Mouse (Mus musculus): ENCODE measurements around the gene Hnrnpl. TPM values are rescaled to one million over a fixed set of nuclear protein-coding genes. Genes with fewer than 3 reads are reported as not detected.

Hnrnpl gene
- polyA plus RNA-seq, 1 experiment from 2014 or later, result 254 TPM

DNA sequence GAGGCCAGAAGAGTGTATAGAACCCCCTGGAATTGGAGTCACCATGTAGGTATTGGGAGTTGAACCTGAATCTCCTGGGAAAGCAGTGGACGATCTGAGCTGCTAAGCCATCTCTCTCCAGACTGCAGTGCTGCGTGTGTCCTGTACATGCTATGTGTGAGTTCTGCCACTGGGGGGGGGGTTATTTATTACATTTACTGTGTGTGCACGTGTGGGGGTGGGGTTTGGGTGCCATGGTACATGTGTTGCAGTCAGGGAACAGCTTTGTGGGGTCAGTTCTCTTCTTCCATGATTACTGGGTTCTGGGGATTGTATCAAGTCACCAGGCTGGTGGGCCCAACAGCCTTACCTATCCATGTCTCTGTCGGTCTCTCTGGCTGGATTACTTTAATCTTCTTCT, 1.5 kb upstream of the Hnrnpl start:
- H3K9me3 ChIP-seq, result no peaks in the 10 kb centered on the region
- H3K27me3 ChIP-seq, result no peaks in the 10 kb centered on the region
- WGBS, result 66% methylated on average over 4 of the region's 4 CpGs

DNA sequence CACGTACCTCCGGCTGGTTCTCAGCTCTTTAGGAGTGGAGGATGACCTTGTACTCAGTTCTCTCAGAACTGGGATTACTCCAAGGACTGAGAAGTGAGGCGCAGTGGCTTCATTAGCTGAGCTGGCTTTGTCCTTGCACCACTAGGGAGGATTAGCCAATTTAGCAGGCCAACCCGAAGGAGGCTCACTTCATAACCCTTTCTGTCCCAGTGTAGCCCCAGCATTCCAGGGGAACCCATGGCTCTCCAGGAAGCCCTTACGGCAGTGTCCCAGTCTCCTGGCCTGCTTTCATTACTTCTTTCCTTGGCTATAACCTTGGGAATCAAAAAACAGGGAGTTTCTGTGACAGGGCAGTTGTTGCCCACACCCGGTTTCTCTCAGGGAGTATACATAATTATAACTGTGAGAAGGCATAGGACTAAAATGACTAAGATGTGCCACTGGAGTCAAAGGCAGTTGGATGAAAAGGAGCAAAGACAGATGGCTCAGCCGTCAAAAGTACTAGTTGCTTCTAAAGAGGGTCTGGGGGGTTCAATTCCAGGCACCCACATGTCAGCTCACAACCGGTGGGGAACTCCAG, 610 bp upstream of the Hnrnpl start:
- peaks cover 43% of the 10 kb centered on the region for H3K4me1 ChIP-seq
- no peaks in the 10 kb centered on the region for H3K27me3 ChIP-seq
- no peaks in the 10 kb centered on the region for H3K9me3 ChIP-seq
- peaks cover 9% of the 10 kb centered on the region for H3K36me3 ChIP-seq
- 34% methylated on average over 8 of the region's 8 CpGs for WGBS
- H3K27ac ChIP-seq, result peak overlapping the region; percentile 100
- no peak for ATAC-seq (ENCODE audit: borderline replicate concordance, extremely low read depth, low FRiP score, low TSS enrichment)
- peak overlapping the region; percentile 91 for H3K9ac ChIP-seq
- peak overlapping the region; percentile 89 for H3K4me3 ChIP-seq
- peak overlapping the region; percentile 86 for H3K4me2 ChIP-seq

More for the DNA sequence above, 1.5 kb upstream of the Hnrnpl start:
- ATAC-seq (ENCODE audit: borderline replicate concordance, extremely low read depth, low FRiP score, low TSS enrichment), result no peak
- no peak overlapping the region for H3K9ac ChIP-seq
- H3K36me3 ChIP-seq, result peaks cover under 1% of the 10 kb centered on the region; the same call in 1 of the 2 replicates
- H3K4me2 ChIP-seq, result no peak overlapping the region
- H3K4me1 ChIP-seq, result peaks cover 43% of the 10 kb centered on the region
- H3K27ac ChIP-seq, result no peak overlapping the region
- no peak overlapping the region for H3K4me3 ChIP-seq

DNA sequence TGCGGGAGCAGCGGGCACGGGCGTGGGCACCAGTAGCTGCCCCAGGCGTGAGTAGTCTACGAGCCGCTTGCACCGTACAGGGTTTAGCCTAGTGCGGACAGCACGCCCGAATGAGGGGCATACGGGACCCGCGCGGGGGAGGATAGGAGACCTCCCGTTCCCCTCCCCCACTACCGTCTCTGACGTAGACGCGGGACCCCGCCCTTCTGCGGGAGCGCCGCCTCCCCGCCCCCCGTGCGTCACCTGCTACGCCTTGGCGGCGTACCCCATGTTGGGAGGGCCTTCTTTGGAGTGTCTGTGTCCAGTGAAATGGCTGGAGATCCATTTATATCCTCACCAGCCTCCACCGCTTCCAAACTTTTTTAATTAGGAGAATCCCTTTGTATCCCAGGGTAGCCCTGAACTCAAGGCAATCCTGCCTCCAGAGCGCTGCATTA, 634 bp downstream of the Hnrnpl start:
- Histone ChIP-seq H3K27me3 (no peaks in the 10 kb centered on the region), H3K4me1 (peaks cover 43% of the 10 kb centered on the region), H3K9me3 (no peaks in the 10 kb centered on the region), H3K9ac (peak overlapping the region; percentile 91), H3K4me2 (peak overlapping the region; percentile 86), H3K36me3 (peaks cover 22% of the 10 kb centered on the region), H3K4me3 (peak overlapping the region; percentile 89), H3K27ac (peak overlapping the region; percentile 100)
- peak; percentile 74 for ATAC-seq (ENCODE audit: borderline replicate concordance, extremely low read depth, low FRiP score, low TSS enrichment)
- WGBS, result 0% methylated on average over 32 of the region's 32 CpGs

DNA sequence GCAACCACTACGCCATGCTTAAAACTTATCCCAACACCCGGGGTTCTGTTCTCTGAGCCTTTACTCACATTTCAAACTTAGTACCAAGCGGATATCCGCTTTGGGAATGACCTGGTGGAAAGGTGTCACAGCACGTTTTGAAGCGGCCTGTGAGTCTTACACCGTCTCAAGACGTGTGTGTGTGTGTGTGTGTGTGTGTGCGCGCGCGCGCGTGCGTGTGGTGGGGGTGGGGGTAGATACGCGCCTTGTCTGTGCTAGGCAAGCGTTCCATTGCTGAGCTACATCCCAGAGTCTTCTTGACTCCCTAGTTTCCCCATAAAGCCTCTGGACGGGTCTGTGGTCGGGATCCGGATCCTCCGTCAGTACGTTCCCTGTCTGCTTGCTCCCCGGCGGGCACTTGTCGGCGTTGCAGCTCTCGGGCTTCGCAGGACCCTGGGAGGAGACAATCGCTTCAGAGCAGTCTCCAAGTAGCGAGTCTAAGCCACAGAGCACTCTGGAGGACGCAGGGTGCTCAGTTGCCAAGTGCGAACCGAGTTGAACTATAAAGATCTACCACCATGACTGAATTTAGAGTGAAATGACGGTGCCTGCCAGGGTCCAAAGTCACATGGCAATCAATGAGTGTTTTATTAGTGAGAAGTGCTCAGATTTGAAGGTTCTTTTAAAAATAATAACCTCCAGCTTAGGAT, 1.2 kb downstream of the Hnrnpl start:
- WGBS, result under 1% methylated on average over 35 of the region's 35 CpGs
- Histone ChIP-seq H3K9ac (peak overlapping the region; percentile 91), H3K27me3 (no peaks in the 10 kb centered on the region), H3K27ac (peak overlapping the region; percentile 100), H3K4me2 (peak overlapping the region; percentile 86), H3K36me3 (peaks cover 27% of the 10 kb centered on the region), H3K4me3 (peak overlapping the region; percentile 89), H3K9me3 (no peaks in the 10 kb centered on the region), H3K4me1 (peaks cover 41% of the 10 kb centered on the region)
- 0 out of 2 replicates have a peak, but pooled peaks have one; percentile 4 for ATAC-seq (ENCODE audit: borderline replicate concordance, extremely low read depth, low FRiP score, low TSS enrichment)

DNA sequence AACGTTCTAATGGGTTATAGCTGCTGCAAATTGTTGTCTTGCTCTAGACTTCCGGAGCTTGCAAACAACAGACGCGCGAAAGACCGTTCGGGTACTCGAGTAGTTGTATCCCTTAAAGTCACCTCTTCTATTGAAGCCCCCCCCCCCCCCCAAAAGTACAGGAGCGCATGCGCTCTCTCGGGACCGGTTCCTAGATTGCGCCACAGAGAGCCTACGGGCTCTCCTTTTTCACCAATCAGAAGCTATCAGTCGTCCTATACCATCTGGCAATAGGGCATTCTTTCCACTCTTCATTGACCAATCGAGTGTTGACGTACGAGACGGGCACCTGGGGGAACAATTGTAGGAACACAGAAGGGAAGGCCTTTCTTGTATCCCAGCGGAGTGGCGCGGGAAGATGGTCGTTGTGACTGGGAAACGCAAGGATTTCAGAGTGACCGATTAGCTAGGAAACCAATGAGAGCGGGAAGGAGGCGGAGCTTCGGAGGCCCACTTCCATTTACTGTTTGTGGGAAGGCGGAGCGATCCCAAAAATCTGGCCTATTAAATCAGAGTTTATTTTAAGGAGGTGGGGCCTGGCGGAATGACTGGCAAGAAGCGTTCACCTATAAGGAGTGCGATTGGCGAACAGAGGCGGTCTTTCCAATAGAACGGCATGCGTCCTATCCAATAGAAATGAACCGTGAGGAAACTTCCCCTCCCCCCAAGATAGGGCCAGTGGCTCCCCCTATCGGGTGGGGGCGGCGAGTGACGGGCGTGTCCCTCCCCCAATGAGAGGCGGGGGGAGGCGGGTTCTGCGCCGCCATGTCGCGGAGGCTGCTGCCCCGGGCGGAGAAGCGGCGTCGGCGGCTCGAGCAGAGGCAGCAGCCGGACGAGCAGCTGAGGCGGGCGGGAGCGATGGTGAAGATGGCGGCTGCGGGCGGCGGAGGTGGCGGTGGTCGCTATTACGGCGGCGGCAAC, 2.0 kb downstream of the Hnrnpl start:
- peak overlapping the region; percentile 100 for H3K27ac ChIP-seq
- WGBS, result under 1% methylated on average over 70 of the region's 70 CpGs

DNA sequence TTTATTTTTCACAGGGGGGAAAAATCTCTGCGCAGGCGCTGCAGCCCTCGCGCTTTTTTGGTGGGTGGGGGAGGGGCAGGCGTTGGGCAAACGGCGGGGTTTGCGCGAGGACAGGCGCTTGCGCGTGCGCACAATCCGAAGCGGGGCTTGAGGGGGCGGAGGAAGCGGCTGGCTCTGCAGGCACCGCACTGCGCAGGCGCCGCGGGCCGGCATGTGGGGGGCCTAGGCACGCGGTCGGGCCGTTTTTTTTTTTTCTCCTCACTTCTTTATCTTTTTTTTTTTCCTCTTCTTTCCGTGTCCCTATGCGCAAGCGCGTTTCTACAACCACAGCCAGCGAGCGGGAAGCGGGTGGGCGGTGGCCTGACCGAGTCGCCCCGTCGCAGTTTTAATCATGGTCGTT, 2.9 kb downstream of the Hnrnpl start:
- Histone ChIP-seq H3K9me3 (no peaks in the 10 kb centered on the region), H3K4me1 (peaks cover 53% of the 10 kb centered on the region), H3K36me3 (peaks cover 44% of the 10 kb centered on the region), H3K4me3 (peak overlapping the region; percentile 67), H3K4me2 (peak overlapping the region; percentile 75), H3K27ac (peak overlapping the region; percentile 97), H3K9ac (peak overlapping the region; percentile 91), H3K27me3 (no peaks in the 10 kb centered on the region)
- under 1% methylated on average over 39 of the region's 40 CpGs for WGBS
- ATAC-seq (ENCODE audit: borderline replicate concordance, extremely low read depth, low FRiP score, low TSS enrichment), result peak; percentile 45; the same call in 1 of the 2 replicates

More for the DNA sequence above, 2.0 kb downstream of the Hnrnpl start:
- Histone ChIP-seq H3K27me3 (no peaks in the 10 kb centered on the region), H3K36me3 (peaks cover 36% of the 10 kb centered on the region), H3K9ac (peak overlapping the region; percentile 91), H3K4me1 (peaks cover 45% of the 10 kb centered on the region), H3K4me3 (peak overlapping the region; percentile 89), H3K4me2 (peak overlapping the region; percentile 86), H3K9me3 (no peaks in the 10 kb centered on the region)
- peak; percentile 92 for ATAC-seq (ENCODE audit: borderline replicate concordance, extremely low read depth, low FRiP score, low TSS enrichment)

DNA sequence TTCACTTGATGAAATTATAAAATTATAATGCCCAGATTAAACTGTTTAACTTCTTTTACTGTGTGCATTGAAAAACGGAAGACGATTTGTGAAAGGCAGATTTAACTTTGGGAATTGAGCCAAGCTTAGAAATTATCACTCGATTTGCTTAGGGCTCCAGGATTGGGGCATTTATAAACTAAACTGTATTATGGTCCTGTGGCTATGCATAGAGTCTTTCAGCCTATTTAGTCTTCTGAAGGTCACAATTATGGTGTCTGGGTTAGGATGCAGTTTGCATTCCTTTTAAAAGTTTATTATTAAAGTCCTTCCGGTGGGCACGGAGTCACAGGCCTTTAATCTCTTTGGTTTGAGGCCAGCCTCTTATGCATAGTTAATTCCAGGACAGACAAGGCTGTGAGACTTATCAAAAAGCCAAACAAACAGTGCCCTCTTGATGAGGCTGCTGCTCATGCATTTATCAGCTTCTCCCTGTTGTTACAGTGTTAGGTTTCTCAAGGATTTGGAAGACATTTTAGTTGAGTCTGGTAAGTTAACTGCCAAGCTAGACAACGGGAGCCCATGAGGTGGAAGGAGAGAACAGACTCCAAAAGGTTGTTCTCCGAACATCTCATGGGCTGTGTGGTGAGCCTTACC, 3.4 kb downstream of the Hnrnpl start:
- Histone ChIP-seq H3K27ac (peak overlapping the region; percentile 97; the same call in 1 of the 2 replicates), H3K4me3 (peak overlapping the region; percentile 67), H3K9ac (peak overlapping the region; percentile 52), H3K4me2 (peak overlapping the region; percentile 75), H3K27me3 (no peaks in the 10 kb centered on the region), H3K36me3 (peaks cover 49% of the 10 kb centered on the region), H3K4me1 (peaks cover 54% of the 10 kb centered on the region), H3K9me3 (no peaks in the 10 kb centered on the region)
- no peak for ATAC-seq (ENCODE audit: borderline replicate concordance, extremely low read depth, low FRiP score, low TSS enrichment)
- 4% methylated on average over 7 of the region's 7 CpGs for WGBS

DNA sequence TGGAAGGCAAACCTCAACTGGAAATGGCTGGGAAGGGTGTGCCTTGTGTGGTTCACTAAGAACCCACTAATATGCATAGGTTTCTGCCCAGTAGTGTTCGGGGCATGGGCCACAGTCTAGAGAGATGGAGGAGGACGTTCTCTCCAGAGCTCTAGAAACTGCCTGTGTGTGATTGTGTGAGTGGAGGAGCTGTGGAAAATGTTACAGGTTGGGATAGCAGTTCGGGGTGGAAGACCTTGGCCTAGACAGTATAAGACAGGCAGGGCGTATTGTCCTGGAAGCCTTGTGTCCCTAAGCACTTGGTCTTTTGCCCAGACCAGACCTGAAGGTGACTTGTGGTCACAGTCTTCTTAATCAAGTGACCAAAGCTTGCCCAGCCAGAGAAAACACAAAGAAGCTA, 4.1 kb downstream of the Hnrnpl start:
- Histone ChIP-seq H3K9me3 (no peaks in the 10 kb centered on the region), H3K27ac (peak overlapping the region; percentile 97; the same call in 1 of the 2 replicates), H3K9ac (peak overlapping the region; percentile 52), H3K27me3 (no peaks in the 10 kb centered on the region), H3K36me3 (peaks cover 56% of the 10 kb centered on the region), H3K4me3 (peak overlapping the region; percentile 67), H3K4me2 (peak overlapping the region; percentile 75), H3K4me1 (peaks cover 53% of the 10 kb centered on the region)
- no peak for ATAC-seq (ENCODE audit: borderline replicate concordance, extremely low read depth, low FRiP score, low TSS enrichment)
- 44% methylated on average over 4 of the region's 4 CpGs for WGBS

DNA sequence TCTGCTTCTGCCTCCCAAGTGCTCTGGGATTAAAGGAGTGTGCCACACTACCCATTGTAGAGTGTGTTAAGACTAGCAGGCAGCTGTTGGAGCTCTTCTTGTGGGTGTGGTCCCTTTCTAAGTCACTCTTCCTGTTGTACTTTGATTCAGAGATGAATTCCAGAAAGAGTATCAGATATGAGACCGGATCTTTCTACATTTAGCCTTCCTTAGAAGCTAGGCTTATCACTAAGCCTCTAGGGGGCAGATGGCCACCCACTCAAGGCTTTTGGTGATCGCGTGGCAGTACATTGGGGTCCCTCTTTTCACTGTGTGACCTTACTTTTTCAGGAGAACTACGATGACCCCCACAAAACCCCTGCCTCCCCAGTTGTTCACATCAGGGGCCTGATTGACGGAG, 4.6 kb downstream of the Hnrnpl start:
- Histone ChIP-seq H3K9ac (peak overlapping the region; percentile 52; the same call in 1 of the 2 replicates), H3K9me3 (no peaks in the 10 kb centered on the region), H3K27me3 (no peaks in the 10 kb centered on the region), H3K4me1 (peaks cover 48% of the 10 kb centered on the region), H3K4me3 (peak overlapping the region; percentile 67), H3K27ac (peak overlapping the region; percentile 97; the same call in 1 of the 2 replicates), H3K4me2 (peak overlapping the region; percentile 75), H3K36me3 (peaks cover 61% of the 10 kb centered on the region)
- ATAC-seq (ENCODE audit: borderline replicate concordance, extremely low read depth, low FRiP score, low TSS enrichment), result no peak
- WGBS, result 57% methylated on average over 5 of the region's 5 CpGs

DNA sequence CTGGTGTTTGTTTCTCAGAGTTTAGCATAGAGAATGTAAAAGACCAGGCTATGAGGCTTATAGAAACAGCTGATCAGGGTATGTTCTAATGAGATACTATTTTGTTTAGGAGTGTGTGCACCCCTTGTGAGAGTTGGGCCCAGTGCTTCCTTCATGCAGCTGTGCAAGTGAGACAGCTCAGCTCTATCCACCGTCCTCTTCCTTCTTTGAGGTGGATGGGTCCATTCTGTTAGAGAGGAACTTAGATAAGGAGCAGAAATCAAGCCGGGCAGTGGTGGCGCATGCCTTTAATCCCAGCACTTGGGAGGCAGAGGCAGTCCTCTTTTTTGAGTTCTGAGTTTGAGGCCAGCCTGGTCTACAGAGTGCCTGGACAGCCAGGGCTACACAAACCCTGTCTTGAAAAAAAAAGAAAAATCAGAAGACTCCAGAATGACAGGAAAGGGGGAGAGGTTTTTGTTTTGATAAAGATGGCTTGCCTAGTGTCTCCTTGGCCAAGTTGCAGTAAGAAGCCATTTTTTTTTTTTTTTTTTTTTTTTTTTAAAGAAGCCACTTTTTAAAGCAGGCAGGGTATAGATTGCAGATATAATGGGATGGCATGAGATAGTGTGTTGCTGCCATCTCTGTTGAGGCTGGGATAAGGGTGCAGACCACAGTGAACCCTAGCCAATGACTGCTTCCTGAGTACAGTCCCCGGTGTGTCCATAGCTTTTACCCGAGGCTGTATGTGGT, 6.1 kb downstream of the Hnrnpl start:
- H3K9ac ChIP-seq, result no peak overlapping the region
- H3K27ac ChIP-seq, result no peak overlapping the region
- peaks cover 50% of the 10 kb centered on the region for H3K4me1 ChIP-seq
- no peak for ATAC-seq (ENCODE audit: borderline replicate concordance, extremely low read depth, low FRiP score, low TSS enrichment)
- no peak overlapping the region for H3K4me2 ChIP-seq
- H3K27me3 ChIP-seq, result no peaks in the 10 kb centered on the region
- H3K36me3 ChIP-seq, result peaks cover 75% of the 10 kb centered on the region
- WGBS, result 76% methylated on average over 5 of the region's 5 CpGs
- H3K4me3 ChIP-seq, result no peak overlapping the region
- H3K9me3 ChIP-seq, result no peaks in the 10 kb centered on the region

Data from lung, embryonic 15.5 days (tissue).